Mouse (Mus musculus) hindbrain, embryonic 12.5 days (tissue): Measurements from ENCODE around the gene Ppp4r4. TPM values are rescaled to one million over a fixed set of nuclear protein-coding genes. Genes with fewer than 3 reads are reported as not detected.
"Not testable (repeated sequence)": the region's sequence is repeated elsewhere in the genome, so short reads cannot be mapped to it uniquely, and the experiment has no call there.

Source experiments
- ATAC-seq: fragments of 200-750 bp; cut with Nextera tagmentation; 2 replicates; pipeline ENCODE4 v1.8.0; 2017; ENCODE audit warnings: moderate TSS enrichment; ENCODE audit not compliant: low FRiP score
- H3K27ac ChIP-seq: fragments of 300-500 bp; sonication (generic); 2 replicates; pipeline ENCODE4 v1.5.1; 2016; ENCODE audit warnings: mild to moderate bottlenecking
- H3K27me3 ChIP-seq: fragments of 300-500 bp; sonication (generic); 2 replicates; pipeline ENCODE4 v1.6.1; 2016; ENCODE audit warnings: mild to moderate bottlenecking
- H3K36me3 ChIP-seq: fragments of 300-500 bp; sonication (generic); 2 replicates; pipeline ENCODE4 v1.6.1; 2016; ENCODE audit warnings: mild to moderate bottlenecking
- H3K4me1 ChIP-seq: fragments of 300-500 bp; sonication (generic); 2 replicates; pipeline ENCODE4 v1.6.1; 2016
- H3K4me2 ChIP-seq: fragments of 300-500 bp; sonication (generic); replicated peaks from 2 replicates; pipeline ENCODE4 v1.6.1; 2016; ENCODE audit warnings: mild to moderate bottlenecking
- H3K4me3 ChIP-seq: fragments of 300-500 bp; sonication (generic); 2 replicates; pipeline ENCODE4 v1.5.1; 2016; ENCODE audit warnings: mild to moderate bottlenecking
- H3K9ac ChIP-seq: fragments of 300-500 bp; sonication (generic); 2 replicates; pipeline ENCODE4 v1.6.1; 2016; ENCODE audit warnings: mild to moderate bottlenecking, moderate library complexity
- H3K9me3 ChIP-seq: fragments of 300-500 bp; sonication (generic); replicated peaks from 2 replicates; pipeline ENCODE4 v1.6.1; 2016; ENCODE audit warnings: mild to moderate bottlenecking
- WGBS: fragments of 180-500 bp; shearing (Covaris S2); methylation state at CpG from one replicate; pipeline ENCODE4 v1.1.7; 2016; 5-methylcytosine and 5-hydroxymethylcytosine counted together
- polyA plus RNA-seq: library from polyadenylated mRNA; unstranded; fragments of >200 nt; fragmentation: Nextera tagmentation; extraction: Ambion mirVana; gene quantifications from 2 replicates; pipeline ENCODE4 v1.2.1, GENCODE M21; 2016

Gene Ppp4r4
- polyA plus RNA-seq, 1 experiment from 2014 or later, result 2.6 TPM

GRCm38 (mm10) chr12:103655123-103656044 is 123.3 kb downstream of the Ppp4r4 start:
- Histone ChIP-seq H3K27me3 (no peaks in the 10 kb centered on the region), H3K9ac (no peak overlapping the region), H3K4me2 (no peak overlapping the region), H3K4me1 (no peaks in the 10 kb centered on the region), H3K36me3 (no peaks in the 10 kb centered on the region), H3K4me3 (no peak overlapping the region), H3K27ac (no peak overlapping the region), H3K9me3 (no peaks in the 10 kb centered on the region)
- WGBS, result 86% methylated on average over 7 of the region's 7 CpGs
- ATAC-seq, result no peak

- H3K4me3 ChIP-seq, result no peak within 1 kb of the TSS
- no peaks in the 10 kb centered on the region for H3K4me1 ChIP-seq
- no peak within 1 kb of the TSS for H3K9ac ChIP-seq
- 87% methylated on average over 9 of the region's 9 CpGs for WGBS
- H3K27me3 ChIP-seq, result no peaks in the 10 kb centered on the region
- ATAC-seq, result no peak
- H3K27ac ChIP-seq, result no peak within 1 kb of the TSS
- no peaks in the 10 kb centered on the region for H3K36me3 ChIP-seq
- H3K4me2 ChIP-seq, result no peak within 1 kb of the TSS
- H3K9me3 ChIP-seq, result no peaks in the 10 kb centered on the region
These were observed 125.0 kb downstream of the Ppp4r4 start, which contains the start of gene Serpina6 for GRCm38 (mm10) chr12:103656848-103657626. Serpina6 (minus strand) TSS chr12:103657212.

DNA sequence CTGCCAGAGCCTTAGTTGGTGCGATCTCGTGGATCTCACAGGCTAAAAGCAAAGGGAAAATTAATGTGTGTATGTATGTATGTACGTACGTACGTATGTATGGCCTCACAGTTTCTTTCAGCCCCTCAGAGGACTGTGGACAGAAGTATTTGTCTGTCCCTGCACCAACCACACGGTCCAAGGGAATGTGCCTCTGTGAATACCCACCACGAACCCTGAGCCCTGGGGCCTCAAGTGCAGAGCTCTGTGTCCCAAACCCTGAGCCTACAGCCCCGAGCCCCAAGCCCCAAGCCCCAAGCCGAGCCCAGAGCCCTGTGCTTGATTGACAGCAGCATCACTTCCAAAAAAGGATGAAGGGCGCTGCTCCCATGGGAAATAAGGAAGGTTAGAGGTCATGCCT is 125.9 kb downstream of the Ppp4r4 start:
- H3K4me1 ChIP-seq, result no peaks in the 10 kb centered on the region
- H3K27me3 ChIP-seq, result no peaks in the 10 kb centered on the region
- no peak overlapping the region for H3K4me3 ChIP-seq
- no peak overlapping the region for H3K4me2 ChIP-seq
- no peak overlapping the region for H3K27ac ChIP-seq
- 88% methylated on average over 10 of the region's 10 CpGs for WGBS
- H3K36me3 ChIP-seq, result no peaks in the 10 kb centered on the region
- no peak overlapping the region for H3K9ac ChIP-seq
- ATAC-seq, result no peak
- no peaks in the 10 kb centered on the region for H3K9me3 ChIP-seq

DNA sequence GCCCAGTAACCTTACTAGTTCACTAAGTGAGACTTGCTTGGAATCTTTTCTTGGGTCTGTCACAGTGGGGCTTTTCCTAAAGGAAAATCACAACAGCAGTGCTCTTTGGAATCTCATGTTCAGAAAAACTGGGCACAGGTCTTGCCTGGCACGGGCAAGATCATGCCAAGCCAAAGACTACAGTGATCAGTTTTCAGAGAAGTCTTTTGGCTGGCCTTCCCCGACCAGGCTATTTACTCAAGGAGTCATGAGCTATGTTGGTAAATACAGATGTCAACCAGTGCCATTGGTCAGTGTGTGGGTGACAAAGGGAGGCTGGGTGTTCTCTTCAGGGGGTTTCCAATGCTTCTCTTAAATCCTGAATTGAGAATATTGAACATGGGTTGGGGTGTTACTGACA is 127.1 kb downstream of the Ppp4r4 start:
- Histone ChIP-seq H3K4me2 (no peak overlapping the region), H3K36me3 (no peaks in the 10 kb centered on the region), H3K9me3 (no peaks in the 10 kb centered on the region), H3K27ac (no peak overlapping the region), H3K9ac (no peak overlapping the region), H3K4me3 (no peak overlapping the region), H3K27me3 (no peaks in the 10 kb centered on the region), H3K4me1 (no peaks in the 10 kb centered on the region)
- ATAC-seq, result no peak
- WGBS, result 89% methylated on average over 2 of the region's 2 CpGs

DNA sequence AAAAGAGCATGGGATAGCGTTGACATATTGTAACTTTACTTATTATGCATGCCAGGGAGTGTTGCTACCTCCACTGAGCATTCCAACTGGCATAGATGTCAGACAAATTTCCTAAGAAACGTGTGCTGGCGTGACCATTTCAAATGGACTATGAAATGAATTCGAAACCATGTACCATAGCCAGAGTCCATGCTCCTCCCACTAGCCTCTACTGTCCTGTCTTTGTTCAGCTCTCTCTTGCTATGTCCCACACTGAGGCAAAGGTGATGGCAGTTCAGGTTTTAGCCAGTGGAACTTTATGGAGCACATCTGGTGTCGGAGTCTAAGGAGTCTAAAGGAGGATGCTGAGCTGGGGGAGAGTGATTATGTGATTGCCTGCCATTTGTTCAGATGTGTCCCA is 128.0 kb downstream of the Ppp4r4 start:
- H3K4me2 ChIP-seq, result no peak overlapping the region
- no peak for ATAC-seq
- no peaks in the 10 kb centered on the region for H3K36me3 ChIP-seq
- H3K9ac ChIP-seq, result no peak overlapping the region
- H3K27me3 ChIP-seq, result no peaks in the 10 kb centered on the region
- no peak overlapping the region for H3K4me3 ChIP-seq
- 86% methylated on average over 5 of the region's 5 CpGs for WGBS
- no peak overlapping the region for H3K27ac ChIP-seq
- H3K9me3 ChIP-seq, result no peaks in the 10 kb centered on the region
- no peaks in the 10 kb centered on the region for H3K4me1 ChIP-seq

DNA sequence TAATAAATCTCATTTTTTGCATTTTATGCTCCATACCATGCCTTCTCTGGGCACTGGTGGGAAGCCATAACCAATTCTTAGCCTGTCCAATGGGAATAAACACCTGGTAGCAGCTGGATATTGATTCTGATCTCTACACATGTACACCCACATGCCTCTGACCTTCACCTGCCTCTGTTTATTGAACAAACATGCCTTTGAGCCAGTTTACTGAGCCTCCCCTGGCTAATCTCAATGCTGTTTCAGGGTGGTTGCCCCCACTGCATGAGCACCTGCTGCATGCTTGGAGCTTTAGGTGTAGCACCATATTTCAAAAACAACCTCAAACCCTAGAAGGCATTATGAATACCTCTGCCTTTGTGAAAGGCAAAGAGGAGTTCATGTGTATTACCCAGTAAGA is 130.0 kb downstream of the Ppp4r4 start:
- H3K9ac ChIP-seq, H3K36me3 ChIP-seq, H3K27me3 ChIP-seq, ATAC-seq, H3K4me1 ChIP-seq, H3K9me3 ChIP-seq, H3K27ac ChIP-seq, H3K4me3 ChIP-seq, H3K4me2 ChIP-seq: not testable (repeated sequence)

Other genes with a start within 250 kb of the Ppp4r4 start
- 13.6 and 14.4 TPM in 2 replicates for gene Fam181a, start 221.3 kb upstream of the Ppp4r4 start, polyA plus RNA-seq
- gene Asb2, start 176.3 kb upstream of the Ppp4r4 start, polyA plus RNA-seq, result 0.71 and 2.0 TPM in 2 replicates
- 16.9 TPM in 2 replicates for gene Otub2, start 143.6 kb upstream of the Ppp4r4 start, polyA plus RNA-seq
- 0.79 and 1.3 TPM in 2 replicates for gene 9330161L09Rik, start 124.5 kb upstream of the Ppp4r4 start, polyA plus RNA-seq
- gene Ddx24, start 106.5 kb upstream of the Ppp4r4 start, polyA plus RNA-seq, result 120 and 128 TPM in 2 replicates
- gene Ifi27, start 98.1 kb upstream of the Ppp4r4 start, polyA plus RNA-seq, result 9.2 and 11.3 TPM in 2 replicates
- gene Ifi27l2a, start 88.6 kb upstream of the Ppp4r4 start, polyA plus RNA-seq, result 3.2 and 3.7 TPM in 2 replicates
- gene Ifi27l2b, start 75.1 kb upstream of the Ppp4r4 start, polyA plus RNA-seq, result not detected in 2 replicates
- gene Serpina10, start 99.2 kb downstream of the Ppp4r4 start, polyA plus RNA-seq, result not detected in 2 replicates
- not detected in 2 replicates for gene Serpina6, start 124.9 kb downstream of the Ppp4r4 start, polyA plus RNA-seq
- not detected in 2 replicates for gene Serpina16, start 143.9 kb downstream of the Ppp4r4 start, polyA plus RNA-seq
- not detected in 2 replicates for gene Serpina1f, start 163.2 kb downstream of the Ppp4r4 start, polyA plus RNA-seq
- gene Serpina1d, start 241.3 kb downstream of the Ppp4r4 start, polyA plus RNA-seq, result not detected in 2 replicates